In the genomic region with DNA sequence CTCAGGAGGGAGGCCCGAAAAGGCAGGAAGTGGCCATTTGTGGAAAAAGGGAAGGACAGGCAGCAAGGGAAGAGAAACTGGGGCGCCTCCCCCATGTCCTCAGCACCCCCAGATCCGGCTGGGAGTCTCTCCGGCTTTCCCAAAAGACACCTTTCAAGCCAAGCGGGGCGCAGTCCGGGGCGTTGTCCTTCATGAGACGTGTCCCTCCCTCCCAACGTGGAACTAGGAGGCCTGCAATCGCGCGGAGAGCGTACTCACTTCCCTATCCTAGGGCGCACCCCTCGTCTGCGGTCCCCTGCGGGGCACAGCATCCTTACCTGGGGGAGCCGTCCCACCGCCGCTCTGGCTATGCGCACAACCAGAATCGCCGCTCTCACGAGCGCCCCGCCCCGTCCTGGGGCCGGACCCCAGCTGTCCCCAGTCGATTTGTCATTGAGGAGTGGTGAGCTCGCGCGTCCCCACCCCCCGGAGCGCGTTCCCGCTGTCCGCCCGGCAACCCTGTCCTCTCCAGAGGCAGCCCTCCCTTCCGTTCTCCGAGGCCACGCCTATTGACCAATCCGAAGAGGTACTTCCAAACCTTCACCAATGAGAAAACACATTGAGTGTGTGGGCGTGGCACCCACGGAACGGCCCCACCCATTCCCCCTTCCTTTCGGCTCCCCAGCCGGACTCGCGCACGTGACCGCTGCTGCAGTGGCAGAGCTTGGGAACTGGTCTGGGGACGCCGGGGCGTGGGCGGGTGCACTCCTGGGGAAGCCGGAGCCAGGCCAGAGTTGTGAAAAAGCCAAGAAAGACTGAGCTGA, we compare ENCODE assay signal across 8 mouse cellular contexts. TPM values are rescaled to one million over a fixed set of nuclear protein-coding genes. Genes with fewer than 3 reads are reported as not detected.
A peak's percentile ranks its signal among the peaks of the same experiment; 100 is the strongest.
DNase-seq lines count a peak whose midpoint lies in the region; ATAC-seq lines count a peak whose summit lies in the region.

Gene Ralb, minus strand, starts transcription at position 535 of the 803 bp plus-strand sequence.

- DNase-seq in adrenal gland, adult 18-20 months (ENCODE audit: low spot score in 2 of 2), result peak; percentile 91 to 92
- peak; percentile 96 for DNase-seq in embryo, embryonic 11 days
- DNase-seq in gastrocnemius, postnatal 25 days, result peak; percentile 98
- peak; percentile 95 for DNase-seq in intestine, embryonic 14.5 days (ENCODE audit: low spot score)
- peak; percentile 97 to 99 for DNase-seq in left cerebral cortex, postnatal 14 days (ENCODE audit: low spot score in 2 of 2)
- peak; percentile 97 for DNase-seq in mesoderm, embryonic 11.5 days (ENCODE audit: low read depth, low spot score)
- DNase-seq in right cerebral cortex, postnatal 36 days (ENCODE audit: low spot score in 2 of 2), result peak; percentile 95 to 98
- peak; percentile 99 for DNase-seq in yolk sac, embryonic 10.5 days (ENCODE audit: low spot score)

- H3K27me3 ChIP-seq in intestine, embryonic 14.5 days (replicated peaks; ENCODE audit: control insufficient read depth, insufficient read depth, low read length), result no peaks in the 10 kb centered on the region

- H3K4me2 ChIP-seq in intestine, embryonic 14.5 days (ENCODE audit: low read length), result peak within 1 kb of the TSS; percentile 68

- intact Hi-C loops in left cerebral cortex, postnatal 14 days (cut with DNase I), result no loop called here

- under 1% methylated on average over 57 of the region's 57 CpGs for WGBS in intestine, embryonic 14.5 days

- peaks cover 12% of the 10 kb centered on the region for H3K4me1 ChIP-seq in intestine, embryonic 14.5 days (replicated peaks; ENCODE audit: control insufficient read depth, insufficient read depth, low read length)

- peak within 1 kb of the TSS; percentile 67 for H3K9ac ChIP-seq in intestine, embryonic 14.5 days (ENCODE audit: low read length)

- H3K4me3 ChIP-seq in intestine, embryonic 14.5 days (ENCODE audit: low read depth, low read length), result peak within 1 kb of the TSS; percentile 73

- H3K36me3 ChIP-seq in intestine, embryonic 14.5 days (ENCODE audit: control insufficient read depth, insufficient read depth, low read length), result 0 out of 2 replicates have a peak, but pooled peaks cover 9% of the 10 kb centered on the region

- ATAC-seq in intestine, embryonic 14.5 days (replicated peaks; ENCODE audit: low FRiP score, low TSS enrichment, low read depth), result peak; percentile 99

- no peaks in the 10 kb centered on the region for H3K9me3 ChIP-seq in intestine, embryonic 14.5 days (ENCODE audit: control insufficient read depth, low read length)

- peak within 1 kb of the TSS; percentile 64 for H3K27ac ChIP-seq in intestine, embryonic 14.5 days (ENCODE audit: low read depth)

RNA-seq across cellular contexts. Expression of gene Ralb, which starts in this region (rescaled TPM):
- total RNA-seq in adrenal gland, adult 18-20 months (2021), result 10 to 100 TPM; 47.7 to 58.3 TPM
- total RNA-seq in gastrocnemius, postnatal 25 days (2021), result 10 to 100 TPM in 1 of 2 experiments, 1 to 10 TPM in 1; 7.7 to 10.4 TPM
- 124 and 127 TPM in 2 replicates for polyA plus RNA-seq in intestine, embryonic 14.5 days (2014; fragmentation: Nextera tagmentation; extraction: Ambion mirVana)
- total RNA-seq in left cerebral cortex, postnatal 14 days (2021), result 10 to 100 TPM; 25.7 to 26.3 TPM

Comparison
In these comparisons a context has a peak if more than half of its experiments do, and no peak if none do; other contexts are left out.
1. Peak in every context shown above with its lines: DNase-seq, ATAC-seq, H3K4me3 ChIP-seq and H3K27ac ChIP-seq.